Mouse (Mus musculus) liver (tissue): ENCODE data around the gene Snw1.

Experiments used
- DNase-seq: peaks from one replicate; pipeline ENCODE4 v3.0.0-alpha.2; 2020; ENCODE audit warnings: mixed read lengths

The Snw1 gene

DNA sequence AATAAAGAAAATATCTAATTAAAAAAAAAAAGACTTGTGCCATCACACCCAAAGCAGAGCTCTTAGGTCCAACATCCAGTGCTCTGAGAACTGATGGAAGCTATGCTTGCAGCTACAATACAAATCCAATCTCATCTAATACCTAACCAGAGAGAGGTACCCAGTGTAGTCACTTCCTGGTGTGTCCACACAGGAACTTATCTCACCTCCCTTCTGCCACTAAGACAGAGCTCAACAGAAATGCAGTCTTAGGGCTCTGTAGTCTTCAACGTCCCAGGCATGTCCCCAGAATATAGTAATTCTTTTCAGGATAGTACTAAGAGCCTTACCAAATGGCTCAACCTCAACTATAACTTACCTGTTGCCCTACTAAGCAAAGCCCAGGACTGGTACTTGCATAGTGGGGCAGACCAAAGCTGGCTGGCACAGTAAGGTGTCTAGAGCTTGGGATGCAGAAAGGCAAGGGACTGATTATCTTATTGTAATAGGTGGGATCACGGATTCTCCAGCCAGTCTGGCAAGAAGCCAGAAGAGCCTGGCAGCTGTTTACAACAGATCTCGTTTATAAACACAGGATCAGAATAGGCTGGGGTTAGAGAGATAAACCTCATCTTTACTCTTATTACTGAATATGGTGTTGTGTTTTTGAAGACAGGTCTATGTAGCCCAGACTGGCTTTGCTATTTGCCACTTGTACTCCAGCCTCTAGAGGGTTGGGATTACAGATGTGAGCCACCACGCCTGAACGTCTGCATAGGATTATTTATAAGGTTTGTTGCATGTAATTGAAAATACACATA is 50.2 kb downstream of the Snw1 start:
- no peak for DNase-seq

DNA sequence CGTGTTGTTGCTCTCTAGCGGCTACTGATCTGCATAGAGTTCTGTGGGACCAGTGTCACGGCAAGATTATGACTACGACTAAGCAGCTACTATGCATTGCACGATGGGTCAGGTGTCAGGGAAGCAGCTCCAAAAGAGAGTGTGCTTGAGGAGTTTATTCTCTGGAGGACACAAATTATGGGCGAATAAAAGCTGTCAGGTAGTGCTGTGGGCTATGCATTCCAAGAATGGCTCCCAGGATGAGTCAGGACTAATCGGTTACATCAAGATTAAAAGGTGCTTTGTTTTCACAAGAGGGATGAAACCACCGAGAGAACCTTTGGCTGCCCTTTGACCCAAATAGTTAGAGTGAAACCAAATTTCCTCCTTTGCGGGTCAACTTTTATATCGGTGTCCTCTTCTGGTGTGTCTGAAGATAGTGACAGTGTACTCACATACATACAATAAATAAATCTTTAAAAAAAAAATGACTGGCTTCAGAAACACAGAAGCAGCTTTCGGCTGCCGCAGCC is 52.0 kb downstream of the Snw1 start:
- no peak for DNase-seq

DNA sequence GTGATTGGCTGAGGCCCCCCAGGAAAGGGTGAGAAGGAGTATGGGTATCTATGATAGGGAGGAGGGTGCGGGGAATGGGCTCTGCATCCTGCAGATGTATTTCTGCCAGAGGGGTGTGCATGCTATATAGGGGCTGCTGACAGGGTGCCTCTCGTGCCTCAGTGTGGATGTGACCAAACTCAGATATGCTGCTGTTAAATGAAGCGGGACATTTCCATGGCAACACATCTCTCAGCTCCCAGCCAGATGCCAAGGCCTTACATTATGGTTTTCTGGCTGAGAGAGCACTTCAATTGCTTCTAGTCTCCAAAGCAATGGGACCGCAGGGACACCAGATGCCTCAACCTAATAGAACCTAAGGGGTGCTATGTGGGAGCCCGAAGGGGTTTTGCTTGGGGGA is 53.2 kb downstream of the Snw1 start:
- DNase-seq = no peak

DNA sequence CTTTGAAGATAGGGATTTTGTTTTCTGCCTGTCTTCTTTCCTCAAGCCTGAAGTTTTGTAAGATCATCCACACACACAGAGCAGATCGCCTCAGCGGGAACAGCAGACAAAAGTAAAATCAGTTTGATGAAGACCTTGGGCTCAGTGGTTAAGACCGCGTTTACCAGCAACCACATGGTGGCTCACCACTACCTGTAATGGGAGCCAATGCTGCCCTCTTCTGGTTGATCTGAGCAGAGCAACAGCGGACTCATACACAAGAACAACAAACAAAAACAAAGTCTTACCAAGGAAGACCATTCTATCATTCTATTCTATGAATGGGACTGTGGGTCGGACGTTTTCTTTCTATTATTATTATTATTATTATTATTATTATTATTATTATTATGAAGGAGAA is 55.4 kb downstream of the Snw1 start:
- DNase-seq = peak; percentile 79

DNA sequence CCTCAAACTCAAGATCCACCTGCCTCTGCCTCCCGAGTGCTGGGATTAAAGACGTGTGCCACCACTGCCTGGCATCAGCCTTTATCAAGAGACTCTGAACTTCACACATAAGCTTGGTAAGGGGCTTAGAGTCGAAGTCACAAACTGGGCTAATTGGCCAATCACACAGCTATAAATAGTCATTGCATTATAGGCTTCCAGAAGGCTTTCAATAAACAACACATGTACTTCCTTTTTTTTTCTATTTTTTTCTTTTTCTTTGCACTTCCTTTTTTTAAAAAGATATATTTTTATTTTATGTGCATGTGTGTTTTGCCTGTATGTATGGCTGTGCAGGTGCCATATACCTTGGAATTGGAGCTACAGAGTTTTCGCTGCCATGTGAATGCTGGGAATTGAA is 56.7 kb downstream of the Snw1 start:
- DNase-seq = no peak

DNA sequence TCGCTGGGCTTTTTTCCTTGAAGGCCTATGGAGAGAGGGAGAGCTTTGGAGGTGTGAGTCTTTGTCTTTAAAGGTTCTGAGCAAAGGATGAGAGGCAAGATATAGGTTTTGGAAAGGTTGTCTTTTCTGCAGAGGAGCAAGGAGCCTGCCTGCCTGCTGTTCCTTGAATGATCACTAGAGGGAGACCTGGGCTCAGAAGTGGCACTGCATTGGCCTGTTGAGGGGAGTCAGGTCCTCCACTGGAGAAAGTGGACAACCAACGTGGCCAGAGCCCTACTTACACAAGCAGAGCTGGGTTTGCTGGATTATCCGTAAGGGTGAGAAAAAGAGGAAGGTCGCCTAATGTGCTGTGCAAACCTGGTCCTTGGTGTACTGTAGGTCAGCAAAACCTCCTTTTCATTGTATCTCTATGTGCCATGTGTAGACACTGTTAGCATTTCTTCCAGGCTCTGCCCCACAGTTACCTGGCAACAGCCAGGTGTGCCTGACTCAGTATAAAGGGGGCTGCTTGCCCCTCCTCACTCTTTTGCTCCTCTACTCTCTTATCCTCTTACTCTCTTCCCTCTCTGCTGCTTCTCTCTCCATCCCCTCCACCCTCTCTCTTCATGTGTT is 58.8 kb downstream of the Snw1 start:
- DNase-seq = peak; percentile 65

DNA sequence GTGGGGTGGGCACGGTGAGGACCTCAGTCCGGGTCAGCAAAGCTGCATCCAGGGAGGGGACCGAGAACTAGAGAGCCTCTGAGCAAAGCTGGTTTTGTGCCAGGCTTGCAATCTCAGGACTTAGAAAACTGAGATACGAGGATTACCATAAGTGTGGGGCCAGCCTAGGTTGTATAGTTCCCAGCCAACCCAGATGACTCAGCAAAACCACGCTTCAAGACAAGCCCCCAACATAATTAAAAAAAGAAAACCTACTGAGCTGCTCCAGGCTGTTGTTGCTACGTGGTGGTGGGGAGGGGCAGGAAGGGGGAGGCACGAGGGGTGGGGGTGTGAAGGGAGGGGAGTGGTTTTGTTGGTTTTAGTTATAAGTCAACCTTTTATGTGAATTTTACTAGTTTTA is 61.1 kb downstream of the Snw1 start:
- DNase-seq = no peak

DNA sequence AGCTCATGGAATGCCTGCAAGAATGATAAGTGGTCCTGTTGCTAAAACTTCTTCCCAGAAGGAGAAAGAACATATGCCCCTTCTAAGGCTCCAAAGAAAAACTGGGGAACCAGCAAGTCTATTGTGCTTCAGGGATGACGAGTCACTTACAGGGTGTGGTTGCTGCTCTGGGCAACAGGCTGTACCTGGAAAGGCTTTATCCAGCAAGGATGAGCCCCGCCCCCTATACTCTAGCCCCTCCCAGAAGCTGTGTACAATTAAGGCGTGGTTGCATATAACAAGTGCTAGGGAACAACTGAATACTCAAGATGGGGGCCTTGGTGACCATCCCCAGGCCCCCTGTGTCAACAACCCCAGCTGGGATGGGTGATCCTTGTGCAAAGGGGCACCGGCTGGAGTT is 63.0 kb downstream of the Snw1 start:
- DNase-seq = peak; percentile 11

DNA sequence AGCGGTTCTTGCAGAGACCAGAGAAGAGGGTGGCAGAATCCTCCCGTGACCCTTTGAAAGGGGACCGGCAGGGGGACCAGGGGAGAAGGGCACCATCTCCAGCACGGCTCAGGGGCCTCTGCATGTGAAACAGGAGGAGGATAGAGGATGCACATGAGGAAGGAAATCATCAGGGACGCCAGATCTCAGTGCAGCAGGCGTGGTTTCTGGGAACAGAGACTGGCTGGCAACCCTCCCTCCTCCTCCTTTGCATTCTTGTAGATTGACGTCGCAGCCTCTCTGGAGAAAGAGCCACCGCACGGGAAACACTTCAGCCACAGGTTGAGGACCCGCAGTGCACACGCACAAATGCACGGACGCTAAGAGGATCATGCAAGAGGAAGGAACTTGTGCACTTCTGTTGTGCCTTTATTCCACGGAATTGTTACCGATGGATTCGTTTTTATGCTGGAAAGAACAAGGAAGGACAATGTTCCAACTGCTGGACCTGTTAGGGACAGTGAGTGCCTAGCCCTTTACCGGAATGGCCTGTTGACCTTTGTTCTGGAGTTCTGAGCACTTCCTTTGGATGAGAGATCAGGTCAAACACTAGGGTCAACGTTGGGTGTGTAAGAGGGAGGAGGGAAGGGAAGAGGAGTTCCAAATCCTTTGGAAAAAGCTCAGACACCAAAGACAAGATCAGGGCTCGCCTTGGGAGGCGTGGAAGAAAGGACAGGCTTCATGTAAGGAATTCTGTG is 64.0 kb downstream of the Snw1 start:
- peak; percentile 27 for DNase-seq

DNA sequence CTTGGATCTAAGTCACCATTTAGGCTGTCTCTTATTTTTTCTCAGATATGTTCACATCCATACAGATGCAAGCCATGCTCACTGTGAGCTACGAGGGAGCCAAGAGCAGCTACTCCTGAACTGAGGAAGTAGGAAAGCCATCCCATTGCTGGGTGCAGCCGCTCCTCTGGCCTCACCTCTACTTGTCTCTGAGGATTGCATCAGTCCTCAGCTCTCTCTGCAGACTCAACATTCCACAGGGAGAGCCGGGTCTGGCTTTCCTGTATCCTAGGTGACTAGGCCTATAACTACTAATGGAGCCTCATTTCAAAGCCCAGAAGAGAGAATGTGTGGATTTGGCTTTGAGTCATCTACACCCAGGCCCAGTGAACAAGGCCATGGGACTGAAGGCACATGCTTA is 66.4 kb downstream of the Snw1 start:
- DNase-seq = no peak

DNA sequence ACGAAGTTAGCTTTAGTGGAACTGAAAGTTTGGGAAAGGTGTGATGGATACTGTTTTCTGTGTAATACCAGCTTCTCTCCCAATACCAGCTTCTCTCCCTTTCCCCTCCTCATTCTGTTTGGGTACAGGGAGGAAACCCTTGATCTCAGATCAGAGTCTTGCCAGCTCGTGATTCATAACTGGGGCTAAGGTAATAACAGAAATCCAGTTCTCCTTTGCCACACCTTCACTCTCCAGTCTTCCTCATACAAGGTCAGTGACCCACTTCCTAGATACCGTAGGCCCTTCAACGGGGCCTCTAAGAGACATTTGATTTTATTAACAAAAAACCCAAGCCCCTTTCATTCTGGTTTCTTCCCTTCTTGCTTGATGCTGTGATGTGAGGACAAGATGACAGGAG is 66.9 kb downstream of the Snw1 start:
- DNase-seq = no peak

DNA sequence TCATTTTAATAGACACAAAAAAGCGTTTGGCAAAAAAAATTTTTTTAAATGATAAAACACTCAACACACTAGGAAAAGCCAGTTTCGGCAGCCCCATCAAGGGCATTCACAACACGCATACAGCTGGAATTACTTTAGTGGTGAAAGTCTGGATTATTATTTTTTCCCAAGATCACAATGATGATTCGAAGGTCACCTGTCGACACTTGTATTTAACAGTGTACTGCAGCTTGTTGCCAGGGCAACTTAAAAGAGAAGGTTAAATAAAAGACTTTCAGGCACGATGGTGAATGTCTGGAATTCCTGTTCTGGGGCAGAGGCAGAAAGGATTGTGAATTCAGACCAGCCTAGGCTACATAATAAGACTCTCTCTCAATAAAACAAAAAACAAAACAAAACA is 70.2 kb downstream of the Snw1 start:
- DNase-seq = no peak

DNA sequence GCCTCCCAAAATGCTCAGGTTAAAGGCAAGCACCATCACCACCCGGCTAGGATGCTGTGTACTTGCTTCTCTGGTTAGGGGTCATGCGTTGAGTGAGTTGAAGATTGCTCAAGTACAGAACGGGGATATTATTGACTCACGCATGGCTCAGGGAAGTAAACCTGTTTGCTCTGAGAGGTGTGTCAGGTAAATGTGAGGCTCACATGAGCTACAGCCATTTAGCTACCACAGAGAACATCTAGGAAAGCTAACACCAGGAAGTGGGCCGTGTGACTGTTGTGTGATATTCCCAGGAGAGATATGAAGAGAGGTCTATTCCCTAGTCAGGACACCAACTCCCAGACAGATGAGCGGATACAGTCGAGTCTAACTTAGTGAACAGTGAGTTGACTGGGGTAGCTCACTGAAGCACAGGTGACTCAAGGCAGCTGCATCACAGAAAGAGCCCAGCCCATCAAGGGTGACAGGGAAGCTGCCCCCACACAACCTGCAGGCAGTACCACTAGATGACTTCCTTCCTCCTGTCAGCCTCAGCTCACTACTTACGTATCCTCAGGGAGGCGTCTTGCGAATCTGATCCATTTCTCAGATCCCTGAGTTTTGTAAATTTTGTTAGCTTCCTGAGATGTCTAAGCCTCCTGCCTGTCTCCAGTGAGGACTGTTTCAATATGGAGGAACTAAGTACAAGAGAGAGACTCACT is 72.8 kb downstream of the Snw1 start:
- no peak for DNase-seq
